Mouse (Mus musculus): ENCODE results near the gene Slc22a21.
"Not testable (repeated sequence)": the region's sequence is repeated elsewhere in the genome, so short reads cannot be mapped to it uniquely, and the experiment has no call there.

The Slc22a21 gene

GRCm38 (mm10) chr11:54002147-54002760, 22.1 kb upstream of the Slc22a21 start:
- DNase-seq (ENCODE audit: low spot score in 2 of 2), result peak; percentile 15 to 64

- DNase-seq (ENCODE audit: low spot score in 2 of 2), result no peak
These were observed 17.5 kb upstream of the Slc22a21 start for GRCm38 (mm10) chr11:53997661-53998060.

GRCm38 (mm10) chr11:53992264-53992663, 12.1 kb upstream of the Slc22a21 start:
- DNase-seq (ENCODE audit: low spot score in 2 of 2), result no peak

GRCm38 (mm10) chr11:53989232-53989631, 9.1 kb upstream of the Slc22a21 start:
- DNase-seq (ENCODE audit: low spot score in 2 of 2), result no peak

- no peak for DNase-seq (ENCODE audit: low spot score in 2 of 2)
These were observed 7.9 kb upstream of the Slc22a21 start for GRCm38 (mm10) chr11:53988081-53988480.

GRCm38 (mm10) chr11:53981396-53981795, 1.3 kb upstream of the Slc22a21 start:
- DNase-seq (ENCODE audit: low spot score in 2 of 2), result no peak

GRCm38 (mm10) chr11:53979456-53979787, 710 bp downstream of the Slc22a21 start:
- DNase-seq (ENCODE audit: low spot score in 2 of 2), result not testable (repeated sequence)

GRCm38 (mm10) chr11:53977672-53978071, 2.5 kb downstream of the Slc22a21 start:
- no peak for DNase-seq (ENCODE audit: low spot score in 2 of 2)

GRCm38 (mm10) chr11:53975559-53975958, 4.6 kb downstream of the Slc22a21 start:
- DNase-seq (ENCODE audit: low spot score in 2 of 2), result no peak

- DNase-seq (ENCODE audit: low spot score in 2 of 2), result no peak
These were observed 21.1 kb downstream of the Slc22a21 start for GRCm38 (mm10) chr11:53958984-53959383.

GRCm38 (mm10) chr11:53958176-53958575, 22.0 kb downstream of the Slc22a21 start:
- DNase-seq (ENCODE audit: low spot score in 2 of 2), result peak; percentile 12 to 43

GRCm38 (mm10) chr11:53956636-53957035, 23.5 kb downstream of the Slc22a21 start:
- DNase-seq (ENCODE audit: low spot score in 2 of 2), result no peak

- DNase-seq (ENCODE audit: low spot score in 2 of 2), result no peak
These were observed 25.5 kb downstream of the Slc22a21 start for GRCm38 (mm10) chr11:53954653-53955052.

GRCm38 (mm10) chr11:53950133-53950532, 30.0 kb downstream of the Slc22a21 start:
- not testable (repeated sequence) for DNase-seq (ENCODE audit: low spot score in 2 of 2)

GRCm38 (mm10) chr11:53931944-53932318, 48.2 kb downstream of the Slc22a21 start:
- DNase-seq (ENCODE audit: low spot score in 2 of 2), result not testable (repeated sequence)

GRCm38 (mm10) chr11:53931091-53931943, 48.8 kb downstream of the Slc22a21 start:
- peak in 1 of 2 experiments; percentile 51 for DNase-seq (ENCODE audit: low spot score in 2 of 2)

GRCm38 (mm10) chr11:53929741-53930140, 50.4 kb downstream of the Slc22a21 start:
- DNase-seq (ENCODE audit: low spot score in 2 of 2), result no peak

- no peak for DNase-seq (ENCODE audit: low spot score in 2 of 2)
These were observed 51.5 kb downstream of the Slc22a21 start for GRCm38 (mm10) chr11:53928585-53928984.

- DNase-seq (ENCODE audit: low spot score in 2 of 2), result no peak
These were observed 53.8 kb downstream of the Slc22a21 start for GRCm38 (mm10) chr11:53926303-53926702.

- no peak for DNase-seq (ENCODE audit: low spot score in 2 of 2)
These were observed 61.3 kb downstream of the Slc22a21 start for GRCm38 (mm10) chr11:53918851-53919250.

- DNase-seq (ENCODE audit: low spot score in 2 of 2), result no peak
These were observed 69.1 kb downstream of the Slc22a21 start for GRCm38 (mm10) chr11:53911011-53911410.

GRCm38 (mm10) chr11:53908686-53909085, 71.4 kb downstream of the Slc22a21 start:
- no peak for DNase-seq (ENCODE audit: low spot score in 2 of 2)

- no peak for DNase-seq (ENCODE audit: low spot score in 2 of 2)
These were observed 75.6 kb downstream of the Slc22a21 start for GRCm38 (mm10) chr11:53904534-53904925.
